Mouse (Mus musculus) limb, embryonic 14.5 days (tissue): ENCODE measurements around the gene Reck. TPM values are rescaled to one million over a fixed set of nuclear protein-coding genes. Genes with fewer than 3 reads are reported as not detected.

ENCODE experiments used
- ATAC-seq: fragments of 200-750 bp; cut with Nextera tagmentation; 2 replicates; pipeline ENCODE4 v1.8.0; 2017; ENCODE audit warnings: low read depth, moderate number of reproducible peaks, moderate TSS enrichment; ENCODE audit not compliant: low FRiP score
- DNase-seq: peaks from one replicate; pipeline ENCODE4 v3.0.0-alpha.2; 2015; ENCODE audit warnings: low spot score
- H3K27ac ChIP-seq: fragments of 300-500 bp; sonication (generic); replicated peaks from 2 replicates; pipeline ENCODE4 v1.5.1; 2014; ENCODE audit warnings: low read depth, mild to moderate bottlenecking, low read length, moderate library complexity, mixed read lengths
- H3K27me3 ChIP-seq: fragments of 300-500 bp; sonication (generic); 2 replicates; pipeline ENCODE4 v1.6.1; 2014; ENCODE audit warnings: low read length, mixed read lengths; ENCODE audit not compliant: control insufficient read depth, insufficient read depth
- H3K36me3 ChIP-seq: fragments of 300-500 bp; sonication (generic); 2 replicates; pipeline ENCODE4 v1.6.1; 2014; ENCODE audit warnings: mild to moderate bottlenecking, low read length, moderate library complexity, mixed read lengths; ENCODE audit not compliant: control insufficient read depth, insufficient read depth
- H3K4me1 ChIP-seq: fragments of 300-500 bp; sonication (generic); 2 replicates; pipeline ENCODE4 v1.6.1; 2014; ENCODE audit warnings: antibody characterized with exemption, low read length, mixed read lengths; ENCODE audit not compliant: control insufficient read depth, insufficient read depth
- H3K4me2 ChIP-seq: fragments of 300-500 bp; sonication (generic); replicated peaks from 2 replicates; pipeline ENCODE4 v1.6.1; 2014; ENCODE audit warnings: low read depth, mild to moderate bottlenecking, low read length, moderate library complexity; ENCODE audit not compliant: severe bottlenecking
- H3K4me3 ChIP-seq: fragments of 300-500 bp; sonication (generic); replicated peaks from 2 replicates; pipeline ENCODE4 v1.5.1; 2014; ENCODE audit warnings: low read length
- H3K9ac ChIP-seq: fragments of 300-500 bp; sonication (generic); 2 replicates; pipeline ENCODE4 v1.6.1; 2014; ENCODE audit warnings: mild to moderate bottlenecking, low read depth, low read length, moderate library complexity; ENCODE audit not compliant: severe bottlenecking
- H3K9me3 ChIP-seq: fragments of 300-500 bp; sonication (generic); 2 replicates; pipeline ENCODE4 v1.6.1; 2016; ENCODE audit warnings: low read length; ENCODE audit not compliant: control insufficient read depth
- POLR2A ChIP-seq: fragments of 200-500 bp; IDR thresholded peaks from 2 replicates; pipeline ENCODE4 v1.8.0; 2012; ENCODE audit warnings: inconsistent platforms, mild to moderate bottlenecking, moderate library complexity, borderline replicate concordance; ENCODE audit not compliant: insufficient read depth, insufficient read length; ENCODE audit errors: extremely low read depth
- whole genome bisulfite sequencing: fragments of 180-500 bp; shearing (Covaris S2); extraction: QIAGEN DNeasy Blood & Tissue Kit; methylation state at CpG from one replicate; pipeline ENCODE4 v1.1.7; 2014; 5-methylcytosine and 5-hydroxymethylcytosine counted together
- polyA plus RNA-seq, 2 experiments: library from polyadenylated mRNA; depleted of rRNA in 1 of 2; stranded (reverse) in 1 of 2; unstranded in 1 of 2; fragments of >200 nt; fragmentation: Nextera tagmentation in 1 of 2; extraction: Ambion mirVana in 1 of 2; gene quantifications; 2 replicates each; pipeline versions ENCODE4 v1.2.1 to v1.2.3; 2012 to 2014

Reck gene
- polyA plus RNA-seq (2012; rRNA removed): 66.2 and 72.1 TPM in 2 replicates
- polyA plus RNA-seq (2014; fragmentation: Nextera tagmentation; extraction: Ambion mirVana): 49.0 and 50.0 TPM in 2 replicates

GRCm38 (mm10) chr4:43875160-43875918, at the start of gene Reck:
Gene Reck (plus strand): TSS chr4:43875530.
- Histone ChIP-seq H3K9ac (peak within 1 kb of the TSS; percentile 75), H3K4me1 (peaks cover 19% of the 10 kb centered on the region; the same call in 1 of the 2 replicates), H3K9me3 (no peaks in the 10 kb centered on the region), H3K27me3 (no peaks in the 10 kb centered on the region), H3K27ac (peak within 1 kb of the TSS; percentile 26), H3K36me3 (no peaks in the 10 kb centered on the region), H3K4me3 (peak within 1 kb of the TSS; percentile 89), H3K4me2 (peak within 1 kb of the TSS; percentile 93)
- peak; percentile 92 for ATAC-seq
- peak; percentile 50; the same call in 1 of the 2 replicates for TF ChIP-seq POLR2A
- DNase-seq: peak; percentile 88
- under 1% methylated on average over 54 of the region's 73 CpGs for WGBS

- no peaks in the 10 kb centered on the region for H3K9me3 ChIP-seq
- 84% methylated on average over 4 of the region's 4 CpGs for WGBS
- no peak overlapping the region for H3K4me2 ChIP-seq
- no peak overlapping the region for H3K27ac ChIP-seq
- DNase-seq (no peak), ATAC-seq (no peak)
- no peaks in the 10 kb centered on the region for H3K36me3 ChIP-seq
- H3K4me1 ChIP-seq: no peaks in the 10 kb centered on the region
- TF ChIP-seq POLR2A: no peak
- H3K9ac ChIP-seq: no peak overlapping the region
- H3K27me3 ChIP-seq: no peaks in the 10 kb centered on the region
- no peak overlapping the region for H3K4me3 ChIP-seq
Observed at GRCm38 (mm10) chr4:43828806-43829205, 46.5 kb upstream of the Reck start.

DNA sequence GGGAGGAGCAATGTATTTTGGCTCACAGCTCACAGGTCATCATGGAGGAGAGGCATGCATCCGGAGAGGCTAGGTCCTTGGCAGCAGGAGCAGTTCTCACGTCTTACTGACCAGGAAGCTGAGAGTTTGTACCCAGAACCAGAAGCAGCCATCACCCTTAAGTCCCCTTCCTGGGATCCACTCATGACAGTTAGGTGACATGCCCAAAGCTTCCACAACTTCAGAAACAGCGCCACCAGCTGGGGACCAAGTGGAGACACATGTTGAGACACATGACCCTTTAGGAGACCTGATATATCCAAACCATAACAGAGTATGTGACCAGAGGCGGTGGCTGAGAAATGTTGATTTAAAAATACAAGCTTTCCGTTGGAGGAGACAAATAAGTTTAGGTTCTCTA, 43.3 kb upstream of the Reck start:
- Histone ChIP-seq H3K9ac (no peak overlapping the region), H3K4me1 (no peaks in the 10 kb centered on the region), H3K27ac (no peak overlapping the region), H3K27me3 (no peaks in the 10 kb centered on the region), H3K4me3 (no peak overlapping the region), H3K4me2 (no peak overlapping the region), H3K9me3 (no peaks in the 10 kb centered on the region), H3K36me3 (no peaks in the 10 kb centered on the region)
- no peak for ATAC-seq
- DNase-seq: no peak
- WGBS: 72% methylated on average over 5 of the region's 5 CpGs
- no peak for TF ChIP-seq POLR2A

DNA sequence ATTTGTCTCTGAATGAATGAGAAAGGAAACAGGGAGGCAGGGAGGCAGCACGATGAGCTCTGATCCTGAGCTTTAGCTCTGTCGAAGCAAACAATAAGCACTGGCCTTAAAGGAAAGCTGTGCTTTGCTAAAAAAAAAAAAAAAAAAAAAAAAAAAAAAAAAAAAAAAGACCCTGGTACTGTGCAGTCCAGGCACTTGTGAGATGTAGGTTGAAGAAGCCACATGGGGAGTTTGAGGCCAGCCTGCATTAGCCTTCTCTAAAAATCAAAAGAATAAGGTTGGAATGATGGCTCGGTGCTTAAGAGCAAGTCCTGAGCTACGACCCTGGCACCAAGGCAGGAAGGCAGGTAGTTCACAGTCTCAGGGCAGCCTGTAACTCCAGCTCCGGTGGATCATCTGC, 41.6 kb upstream of the Reck start:
- H3K9ac ChIP-seq: no peak overlapping the region
- no peak for DNase-seq
- no peak for ATAC-seq
- no peak overlapping the region for H3K4me3 ChIP-seq
- no peak for TF ChIP-seq POLR2A
- H3K36me3 ChIP-seq: no peaks in the 10 kb centered on the region
- WGBS: 66% methylated on average over 5 of the region's 5 CpGs
- H3K27ac ChIP-seq: no peak overlapping the region
- no peaks in the 10 kb centered on the region for H3K27me3 ChIP-seq
- no peak overlapping the region for H3K4me2 ChIP-seq
- no peaks in the 10 kb centered on the region for H3K4me1 ChIP-seq
- H3K9me3 ChIP-seq: no peaks in the 10 kb centered on the region

GRCm38 (mm10) chr4:43834749-43835148, 40.6 kb upstream of the Reck start:
- Histone ChIP-seq H3K27ac (no peak overlapping the region), H3K4me1 (no peaks in the 10 kb centered on the region), H3K36me3 (no peaks in the 10 kb centered on the region), H3K4me2 (no peak overlapping the region), H3K9me3 (no peaks in the 10 kb centered on the region), H3K4me3 (no peak overlapping the region), H3K9ac (no peak overlapping the region), H3K27me3 (no peaks in the 10 kb centered on the region)
- WGBS: 66% methylated on average over 4 of the region's 4 CpGs
- DNase-seq: no peak
- TF ChIP-seq POLR2A: no peak
- no peak for ATAC-seq

- Histone ChIP-seq H3K36me3 (no peaks in the 10 kb centered on the region), H3K4me2 (no peak overlapping the region), H3K27me3 (no peaks in the 10 kb centered on the region), H3K27ac (no peak overlapping the region), H3K9ac (no peak overlapping the region), H3K4me1 (no peaks in the 10 kb centered on the region), H3K4me3 (no peak overlapping the region), H3K9me3 (no peaks in the 10 kb centered on the region)
- ATAC-seq: no peak
- WGBS: 63% methylated on average over 3 of the region's 3 CpGs
- no peak for DNase-seq
- TF ChIP-seq POLR2A: no peak
Observed at GRCm38 (mm10) chr4:43838326-43838725, 37.0 kb upstream of the Reck start.
